Mouse (Mus musculus): ENCODE data around the gene Trim56. TPM values are rescaled to one million over a fixed set of nuclear protein-coding genes. Genes with fewer than 3 reads are reported as not detected.

Trim56 gene
- total RNA-seq, 2 experiments from 2014 or later = 5.9 to 6.0 TPM

DNA sequence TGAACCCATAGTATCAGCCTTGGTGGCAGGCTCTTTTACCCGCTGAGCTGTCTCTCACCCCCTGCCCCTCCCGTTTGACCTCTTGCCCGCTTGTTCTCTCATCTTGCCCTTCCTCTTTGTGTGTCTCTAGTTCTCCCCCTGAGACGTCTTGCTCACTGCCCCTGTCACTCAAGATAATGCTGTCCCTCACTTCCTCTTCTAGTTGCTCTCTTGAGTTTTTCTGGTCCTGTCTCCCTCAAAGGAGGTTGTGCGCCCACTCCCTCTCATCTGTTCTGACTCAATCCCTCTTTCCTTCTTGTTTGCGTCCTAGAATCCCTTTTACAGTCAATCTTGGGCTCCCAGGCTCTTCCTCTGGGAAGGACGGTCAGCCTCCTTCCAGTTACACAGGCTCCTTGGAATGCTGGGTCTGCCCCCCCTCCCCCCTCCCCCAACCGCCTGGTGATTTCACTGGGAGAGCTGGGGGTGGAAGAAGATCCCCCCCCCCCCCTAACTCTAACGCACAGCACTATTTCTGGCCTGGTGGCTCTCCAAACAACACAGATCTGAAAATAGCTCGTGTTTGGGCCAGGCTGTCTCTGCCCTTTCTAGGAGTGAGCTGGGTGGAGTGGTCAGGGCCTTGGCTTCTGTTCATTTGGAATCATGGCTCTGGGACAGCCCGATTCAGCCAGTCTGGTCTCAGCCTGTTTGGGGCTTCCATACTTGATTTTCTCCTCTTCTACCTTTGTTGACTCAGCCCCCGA lies 39.6 kb downstream of the Trim56 start:
- no peak for DNase-seq (ENCODE audit: low spot score in 2 of 2)

DNA sequence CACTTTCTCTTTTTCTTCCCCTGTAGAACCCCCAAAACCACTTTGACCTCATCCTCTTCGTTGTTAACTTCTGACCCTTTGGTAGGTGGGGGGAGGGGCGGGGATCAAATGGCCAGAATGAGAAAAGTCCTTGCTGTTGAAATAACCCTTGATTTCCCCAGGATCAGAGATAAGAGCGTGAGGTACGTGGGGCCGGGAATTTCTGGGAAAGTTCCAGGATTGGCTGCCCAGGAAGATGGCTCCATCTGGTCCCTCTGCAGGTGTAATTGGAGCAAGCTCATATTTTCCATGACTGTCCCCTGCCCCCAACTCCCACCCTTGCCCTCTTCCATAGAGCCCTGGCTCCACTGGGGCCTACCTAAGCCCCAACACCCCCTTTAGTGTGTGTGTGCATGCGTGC lies 40.3 kb downstream of the Trim56 start:
- DNase-seq (ENCODE audit: low spot score in 2 of 2) = no peak

DNA sequence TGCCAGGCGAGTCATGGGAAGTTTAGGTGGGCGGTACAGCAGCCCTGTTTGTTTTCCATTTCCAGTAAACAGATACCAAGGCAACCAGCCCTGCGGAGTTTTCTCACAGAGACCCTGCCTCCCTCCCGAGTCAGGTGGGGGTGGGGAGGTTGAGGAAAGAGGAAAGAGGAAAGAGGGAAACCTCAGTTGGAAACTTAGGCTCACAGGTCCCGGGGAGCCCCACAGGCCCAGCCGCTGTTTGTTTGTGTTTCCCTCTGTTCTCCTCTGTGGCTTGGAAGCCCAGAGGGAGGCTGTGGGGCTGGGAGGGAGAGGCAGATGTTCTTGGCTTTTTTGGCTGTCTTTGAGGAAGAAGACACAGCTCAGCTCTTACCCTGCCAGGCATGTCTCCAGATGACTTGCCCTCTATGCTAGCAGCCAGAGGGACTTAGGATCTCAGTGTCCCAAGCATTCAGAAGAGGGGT lies 41.8 kb downstream of the Trim56 start:
- DNase-seq (ENCODE audit: low spot score in 2 of 2) = no peak

DNA sequence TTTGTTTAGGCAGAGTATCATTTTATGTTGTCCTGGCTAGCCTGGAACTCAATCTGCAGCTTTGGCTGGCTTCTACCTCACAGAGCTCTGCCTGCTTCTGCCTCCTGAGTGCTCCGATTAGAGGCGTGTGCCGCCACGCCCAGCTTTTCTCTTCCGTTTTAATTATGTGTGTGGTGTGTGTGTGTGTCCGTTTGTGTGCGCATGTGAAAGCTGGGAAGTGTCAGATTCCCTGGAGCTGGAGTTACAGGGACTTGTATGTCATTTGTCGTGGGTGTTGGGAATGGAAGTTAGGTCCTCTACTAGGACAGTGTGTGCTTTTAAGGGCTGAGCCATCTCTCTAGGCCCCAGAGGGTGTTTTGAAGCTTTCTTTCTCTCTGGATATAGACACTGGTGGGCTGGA lies 42.9 kb downstream of the Trim56 start:
- no peak for DNase-seq (ENCODE audit: low spot score in 2 of 2)

DNA sequence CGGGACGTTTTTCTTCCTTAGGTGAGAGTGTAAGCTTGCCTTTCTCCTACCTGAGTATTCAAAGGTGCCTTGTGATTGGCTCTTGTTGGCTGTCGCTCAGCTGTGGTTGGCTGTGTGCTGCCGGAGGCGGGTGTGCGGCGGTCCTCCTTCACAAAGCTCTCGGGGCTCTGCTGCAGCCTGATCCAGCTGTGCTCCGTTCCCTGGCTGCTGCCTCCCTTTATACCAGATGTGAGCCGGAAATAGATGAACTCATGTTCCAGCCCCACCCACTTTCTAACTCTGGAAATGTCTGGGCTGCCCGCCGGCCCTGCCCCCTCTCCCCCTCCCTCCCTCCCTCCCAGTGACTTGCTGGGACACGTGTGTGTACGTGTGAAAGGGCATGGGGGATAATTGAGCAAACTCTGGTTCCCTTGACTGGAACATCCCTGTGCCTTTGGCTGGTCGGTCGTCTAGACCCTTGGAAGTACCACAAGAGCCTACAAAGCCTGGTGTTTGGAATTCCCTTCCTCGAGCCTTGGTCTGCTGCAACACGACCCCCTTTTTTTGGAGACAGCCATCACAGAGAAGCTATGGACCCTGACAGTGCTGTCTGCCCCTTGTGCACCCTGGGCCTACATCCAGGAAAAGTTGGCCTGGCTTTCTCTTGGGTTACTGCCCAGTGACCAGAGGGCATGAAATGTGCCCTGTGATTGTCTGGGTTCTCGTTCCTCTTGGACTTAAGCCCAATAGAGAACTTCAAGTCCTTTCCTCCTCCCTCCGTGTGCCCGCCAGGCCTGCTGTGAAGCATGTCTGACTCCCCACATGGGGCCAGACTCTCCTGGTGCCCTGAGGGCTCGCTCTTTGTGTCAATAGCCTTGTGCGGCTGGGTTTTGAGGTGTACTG lies 43.7 kb downstream of the Trim56 start, which contains the start of gene Serpine1:
Gene Serpine1, minus strand, starts transcription at position 190 of the 882 bp plus-strand sequence.
- no peak for DNase-seq (ENCODE audit: low spot score in 2 of 2)

DNA sequence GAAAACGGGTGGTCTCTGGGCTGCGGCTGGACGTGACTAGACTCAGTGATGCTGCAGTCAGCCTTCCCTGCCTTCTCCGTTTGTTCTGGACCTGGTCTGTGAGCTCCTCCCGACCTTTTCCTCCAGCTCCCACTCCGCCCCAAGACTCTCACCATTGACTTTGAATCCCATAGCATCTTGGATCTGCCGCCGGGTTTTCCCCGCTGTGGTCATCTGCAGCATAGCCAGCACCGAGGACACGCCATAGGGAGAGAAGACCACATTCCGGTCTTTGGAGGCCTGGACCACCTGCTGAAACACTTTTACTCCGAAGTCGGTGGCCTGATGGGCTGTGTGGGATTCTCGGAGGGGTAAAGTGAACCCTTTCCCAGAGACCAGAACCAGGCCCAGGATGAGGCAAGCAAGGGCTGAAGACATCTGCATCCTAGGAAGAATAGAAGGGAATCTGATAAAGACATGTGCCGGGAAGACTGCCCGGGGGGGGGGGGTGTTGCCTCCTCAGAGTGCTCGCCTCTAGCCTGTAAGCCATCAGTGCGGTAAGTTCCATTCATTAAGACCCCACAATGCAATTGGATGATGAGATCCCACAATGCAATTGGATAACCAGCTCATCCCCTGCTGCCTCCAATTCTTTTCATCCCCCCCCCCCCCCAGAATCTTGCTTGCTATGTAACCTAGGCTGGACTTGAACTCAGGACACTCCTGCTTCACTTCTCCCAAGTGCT lies 45.0 kb downstream of the Trim56 start:
- DNase-seq (ENCODE audit: low spot score in 2 of 2) = no peak

DNA sequence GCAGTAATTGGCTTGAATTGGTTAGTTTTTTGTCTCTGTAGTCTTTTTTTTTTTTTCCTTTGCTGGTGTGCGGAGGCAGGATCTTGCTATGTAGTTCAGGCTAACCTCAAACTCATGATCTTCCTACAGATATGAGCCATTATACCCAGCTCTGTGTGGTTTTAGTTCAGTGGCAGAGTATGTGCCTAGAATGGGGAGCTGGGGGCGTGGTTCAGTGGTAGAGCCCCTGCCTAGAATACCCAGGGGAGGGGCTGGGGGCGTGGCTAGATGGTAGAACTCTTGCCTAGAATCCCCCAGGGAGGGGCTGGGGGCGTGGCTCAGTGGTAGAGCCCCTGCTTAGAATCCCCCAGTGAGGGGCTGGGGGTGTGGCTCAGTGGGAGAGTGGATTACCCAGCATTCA lies 47.3 kb downstream of the Trim56 start:
- no peak for DNase-seq (ENCODE audit: low spot score in 2 of 2)

DNA sequence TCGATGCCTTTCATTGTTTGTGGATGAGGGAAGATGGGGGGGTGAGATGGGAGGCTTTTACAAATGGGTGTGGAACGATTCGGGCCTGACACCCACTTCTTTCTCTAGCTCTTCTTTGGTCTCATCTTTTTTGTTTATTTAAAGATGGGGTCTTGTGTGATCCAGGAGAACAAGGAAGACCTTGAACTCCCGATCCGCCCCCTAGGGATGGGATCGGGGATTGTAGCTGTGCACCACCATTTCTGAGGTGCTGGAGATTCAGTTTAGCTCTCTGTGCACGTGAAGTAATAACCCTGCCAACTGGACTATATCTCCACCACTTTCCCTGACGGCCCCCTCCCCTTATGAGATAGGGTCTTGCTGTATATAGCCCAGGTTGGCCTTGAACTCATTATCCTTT lies 50.1 kb downstream of the Trim56 start:
- no peak for DNase-seq (ENCODE audit: low spot score in 2 of 2)

DNA sequence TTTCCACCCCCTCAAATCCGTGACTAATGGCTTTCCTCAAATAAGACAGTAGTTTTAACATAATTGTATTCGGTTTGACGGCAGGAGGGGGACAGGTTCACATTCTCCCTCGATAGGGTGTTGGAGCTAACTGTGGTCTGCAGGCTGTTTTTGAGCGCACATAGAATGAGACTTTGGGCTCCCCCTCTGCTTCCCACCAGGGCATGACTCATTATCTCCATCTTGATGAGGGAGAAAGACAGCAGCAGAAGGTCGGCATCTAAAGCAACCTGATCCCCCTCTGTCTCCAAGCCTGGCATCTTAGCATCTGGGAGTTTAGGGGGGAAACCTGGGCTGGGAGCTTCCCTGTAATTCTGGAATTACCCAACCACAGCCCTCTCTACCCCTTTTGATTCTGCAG lies 50.6 kb downstream of the Trim56 start:
- DNase-seq (ENCODE audit: low spot score in 2 of 2) = no peak

DNA sequence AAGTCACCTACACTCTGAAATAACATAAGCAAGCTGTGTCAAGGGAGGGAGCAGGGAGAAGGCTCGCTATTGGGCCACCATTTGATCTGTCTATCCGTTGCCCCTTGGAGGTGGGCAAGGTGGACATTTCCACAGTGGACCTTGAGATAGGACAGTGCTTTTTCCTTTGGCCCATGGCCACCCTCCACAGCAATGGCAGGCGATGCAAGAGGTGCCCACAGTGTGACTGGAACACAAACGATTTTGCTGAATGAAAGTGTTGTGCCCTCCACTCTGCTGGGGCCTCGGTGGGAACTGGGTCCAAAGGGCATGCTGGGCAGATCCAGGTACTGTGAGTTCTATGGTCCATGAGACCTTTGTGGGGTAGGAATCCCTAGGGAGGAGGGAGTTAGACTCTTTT lies 53.4 kb downstream of the Trim56 start:
- DNase-seq (ENCODE audit: low spot score in 2 of 2) = no peak

DNA sequence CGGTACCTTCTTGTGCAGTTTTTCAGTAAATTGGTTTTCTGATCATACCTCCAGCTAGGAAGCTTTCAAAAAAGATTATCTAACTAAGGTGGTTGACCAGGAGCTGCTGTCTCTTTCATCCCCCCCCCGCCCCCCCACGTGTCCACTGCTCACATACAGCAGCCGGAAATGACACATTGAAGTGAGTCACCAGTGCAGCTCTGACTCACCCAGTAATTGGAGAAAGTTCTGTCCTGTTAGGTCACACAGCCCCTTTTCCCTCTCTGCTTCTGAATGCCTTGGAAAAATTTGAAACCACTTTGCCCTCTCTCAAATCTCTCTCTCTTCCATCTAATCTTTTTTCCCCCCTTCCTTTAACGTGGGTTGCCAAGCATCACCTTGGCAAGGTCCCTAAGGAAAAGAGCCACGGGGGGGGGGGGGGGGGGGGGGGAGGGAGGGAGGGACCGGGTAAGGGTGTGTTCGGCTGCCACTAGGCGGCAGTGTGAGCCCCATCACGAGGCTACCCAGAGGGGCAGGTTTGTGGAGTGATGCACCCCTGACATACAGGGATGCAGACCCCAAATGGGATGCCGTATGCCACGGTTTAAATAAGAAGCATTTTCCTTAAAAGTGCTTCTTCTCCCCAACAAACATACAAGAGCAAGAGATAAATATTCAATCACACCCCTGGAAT lies 54.1 kb downstream of the Trim56 start:
- peak in 1 of 2 experiments; percentile 51 for DNase-seq (ENCODE audit: low spot score in 2 of 2)

Other genes with a start within 250 kb of the Trim56 start
- gene Col26a1, start 233.0 kb downstream of the Trim56 start, total RNA-seq (2021) = 1 to 10 TPM; 1.8 to 2.7 TPM
- gene Ift22, start 208.1 kb downstream of the Trim56 start, total RNA-seq (2021) = 10 to 100 TPM; 85.7 to 88.0 TPM
- 100 to 1,000 TPM; 237 to 255 TPM for gene Fis1, start 162.9 kb downstream of the Trim56 start, total RNA-seq (2021)
- under 1 TPM in 1 of 2 experiments, not detected in 1; 0.61 TPM for gene Cldn15, start 149.6 kb downstream of the Trim56 start, total RNA-seq (2021)
- 10 to 100 TPM; 38.5 to 43.1 TPM for gene Plod3, start 129.2 kb downstream of the Trim56 start, total RNA-seq (2021)
- 10 to 100 TPM; 82.8 to 96.2 TPM for gene Znhit1, start 128.2 kb downstream of the Trim56 start, total RNA-seq (2021)
- gene Vgf, start 89.8 kb downstream of the Trim56 start, total RNA-seq (2021) = 100 to 1,000 TPM; 228 to 230 TPM
- gene Ap1s1, start 70.1 kb downstream of the Trim56 start, total RNA-seq (2021) = 100 to 1,000 TPM; 316 to 355 TPM
- gene Serpine1, start 43.9 kb downstream of the Trim56 start, total RNA-seq (2021) = under 1 TPM; 0.40 to 0.94 TPM
- gene Muc3, start 33.1 kb upstream of the Trim56 start, total RNA-seq (2021) = not detected
- gene Muc3a, start 96.2 kb upstream of the Trim56 start, total RNA-seq (2021) = 1 to 10 TPM; 3.8 to 4.0 TPM
- gene Ache, start 171.3 kb upstream of the Trim56 start, total RNA-seq (2021) = 10 to 100 TPM; 55.3 to 56.2 TPM
- gene Ufsp1, start 178.4 kb upstream of the Trim56 start, total RNA-seq (2021) = 10 to 100 TPM; 10.9 to 11.7 TPM
- gene Srrt, start 191.5 kb upstream of the Trim56 start, total RNA-seq (2021) = 100 to 1,000 TPM; 202 to 234 TPM
- gene Trip6, start 198.2 kb upstream of the Trim56 start, total RNA-seq (2021) = 1 to 10 TPM; 5.4 to 6.2 TPM
- gene Slc12a9, start 217.4 kb upstream of the Trim56 start, total RNA-seq (2021) = 10 to 100 TPM; 21.6 to 23.7 TPM
- gene Ephb4, start 233.9 kb upstream of the Trim56 start, total RNA-seq (2021) = 1 to 10 TPM; 4.5 to 4.7 TPM

Data from layer of hippocampus, adult 18-20 months (tissue).